Mouse (Mus musculus) testis, postnatal 10 days (tissue): ENCODE results near the gene Lgr5.
A peak's percentile ranks its signal among the peaks of the same experiment; 100 is the strongest.

Experiments
- DNase-seq: peaks from one replicate; pipeline ENCODE4 v3.0.0; 2021; ENCODE audit warnings: low spot score

The Lgr5 gene

GRCm38 (mm10) chr10:115587301-115587969, at the start of gene Lgr5:
Gene Lgr5, minus strand, starts transcription at chr10:115587780.
- DNase-seq = peak; percentile 64

DNA sequence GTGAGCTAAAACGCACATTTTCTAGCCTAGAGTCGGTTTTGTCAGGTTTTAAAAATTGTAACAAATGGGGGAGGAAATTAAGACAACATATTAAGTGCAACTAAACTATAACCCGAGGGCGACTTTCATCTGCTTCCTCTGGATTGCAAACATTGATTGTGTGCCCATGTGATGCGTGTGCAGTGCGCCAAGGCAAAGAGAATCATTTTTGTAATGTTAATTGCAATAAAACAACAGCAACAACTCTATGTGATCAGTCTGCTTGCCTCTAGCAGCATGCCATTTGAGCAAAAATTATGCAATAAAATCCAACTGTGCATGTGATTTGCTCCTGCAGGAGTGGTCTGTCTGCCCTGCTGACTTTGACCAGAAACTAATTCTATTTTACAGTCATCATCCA, 39.1 kb upstream of the Lgr5 start:
- DNase-seq = no peak

DNA sequence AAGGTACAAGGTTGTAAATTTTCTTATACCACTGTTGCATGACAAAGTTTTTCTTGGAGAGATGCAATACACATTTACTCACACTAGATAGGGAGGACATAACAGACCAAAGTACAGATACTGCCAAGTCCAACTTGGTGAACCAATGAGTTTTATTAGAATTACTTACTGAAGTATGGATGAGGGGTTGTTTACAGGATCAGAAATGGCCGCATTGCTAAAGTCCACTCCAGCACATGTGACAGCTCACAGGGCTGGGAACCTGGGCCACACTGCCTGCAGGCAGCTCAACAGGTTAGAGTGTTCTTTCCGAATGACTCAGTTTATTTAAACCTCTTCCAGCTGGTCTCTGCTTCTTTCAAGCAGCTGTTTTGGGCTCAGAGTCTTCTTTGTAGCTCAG, 37.4 kb upstream of the Lgr5 start:
- DNase-seq = no peak

- no peak for DNase-seq
Measured at GRCm38 (mm10) chr10:115623956-115624671, 36.5 kb upstream of the Lgr5 start.

DNA sequence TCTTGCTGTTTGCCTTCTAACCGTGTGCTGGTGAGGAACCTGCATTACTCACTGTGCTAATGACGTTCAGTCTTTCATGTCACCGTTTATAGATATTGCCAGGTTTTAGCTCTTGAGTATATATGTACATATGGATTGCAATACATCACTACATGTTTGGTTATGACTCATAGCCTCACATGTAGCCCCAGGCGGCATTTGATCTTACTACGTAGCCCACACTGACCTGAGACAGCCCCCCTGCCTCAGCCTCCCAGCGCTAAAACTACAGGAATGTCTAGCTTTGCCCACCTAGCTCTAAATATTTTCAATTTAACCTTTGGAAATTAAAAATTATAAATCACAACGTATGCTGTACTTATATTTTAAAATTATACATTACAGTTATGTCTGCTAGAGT, 35.9 kb upstream of the Lgr5 start:
- no peak for DNase-seq

GRCm38 (mm10) chr10:115618288-115618856, 30.8 kb upstream of the Lgr5 start:
- no peak for DNase-seq

DNA sequence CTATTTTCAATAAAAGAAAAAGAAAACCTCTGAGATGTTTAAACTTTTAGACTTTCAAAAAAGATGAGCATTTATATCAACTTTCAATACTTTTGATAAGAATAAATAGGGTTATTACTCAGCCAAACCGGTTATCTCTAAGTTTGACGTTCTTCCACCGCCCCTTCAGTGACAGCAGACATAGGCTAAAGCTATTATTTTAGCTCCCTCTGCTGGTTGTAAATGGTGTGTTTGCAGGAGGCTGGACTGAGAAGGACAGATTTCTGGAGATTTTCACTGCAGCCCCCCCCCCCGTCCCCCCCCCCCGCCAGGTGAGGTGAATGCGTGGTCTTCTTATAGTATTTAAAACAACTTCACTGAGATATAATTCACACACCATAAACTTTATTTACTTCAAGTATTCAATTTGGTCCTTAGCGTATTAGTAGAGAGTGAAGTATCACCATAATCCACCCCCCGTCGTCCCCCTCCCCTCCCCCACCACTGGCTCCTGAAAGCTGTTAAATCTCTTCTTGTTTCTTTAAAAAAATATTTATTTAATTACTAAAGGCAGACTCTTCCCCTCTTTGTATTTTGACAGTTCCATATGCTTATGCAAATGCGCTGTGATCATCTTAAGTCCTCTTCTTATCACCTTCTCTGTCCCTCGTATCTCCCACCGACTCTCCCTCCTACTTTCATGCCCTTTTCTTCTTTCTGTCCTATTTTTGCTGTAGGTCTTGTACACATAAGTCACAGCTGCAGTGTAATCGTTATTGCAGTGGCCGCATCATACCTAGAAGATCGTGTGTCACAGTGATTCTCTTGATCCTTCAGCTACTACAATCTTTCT, 30.1 kb upstream of the Lgr5 start:
- no peak for DNase-seq

DNA sequence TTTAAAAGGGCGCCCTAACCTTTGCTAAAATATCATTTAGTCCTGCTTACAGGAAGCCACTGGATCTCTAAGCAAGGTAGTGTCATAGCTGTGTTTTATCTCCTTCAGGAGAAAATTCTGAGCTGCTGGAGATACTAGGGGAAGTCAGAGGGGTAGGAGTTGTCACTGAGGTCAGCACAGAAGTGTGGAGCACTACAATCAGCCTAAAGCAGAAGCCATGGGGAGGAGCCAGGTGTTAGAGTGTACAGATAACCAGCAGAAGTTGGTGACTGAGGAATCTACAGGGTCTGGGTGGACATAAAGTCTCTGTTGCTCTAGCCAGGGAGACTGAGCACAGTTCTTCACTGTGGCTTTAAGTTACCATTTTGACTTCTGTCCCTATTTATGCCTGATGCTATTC, 8.2 kb upstream of the Lgr5 start:
- DNase-seq = no peak

GRCm38 (mm10) chr10:115593651-115594050, 6.1 kb upstream of the Lgr5 start:
- DNase-seq = no peak

DNA sequence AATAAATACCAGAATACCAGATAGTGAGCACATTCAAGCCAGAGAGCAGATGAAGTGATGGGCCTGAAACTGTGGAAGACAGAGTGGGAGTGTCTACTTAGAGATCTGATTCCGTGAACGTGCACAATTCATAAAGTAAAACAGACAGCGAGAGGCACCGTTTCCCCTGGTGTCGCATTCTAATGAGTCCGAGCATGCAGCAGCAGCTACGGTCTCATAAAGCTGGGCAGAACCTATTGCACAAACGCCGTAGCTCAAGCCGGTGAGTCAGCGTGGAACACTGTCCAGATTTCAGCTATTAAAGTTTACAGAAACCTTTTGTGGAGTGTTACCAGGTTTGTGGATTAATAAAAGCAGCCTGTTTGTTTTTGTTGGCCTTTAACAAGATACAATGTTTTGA, 5.6 kb upstream of the Lgr5 start:
- DNase-seq = no peak

GRCm38 (mm10) chr10:115587979-115588378, 399 bp upstream of the Lgr5 start:
- DNase-seq = no peak

- peak; percentile 54 for DNase-seq
Measured at GRCm38 (mm10) chr10:115586246-115587231, 1.0 kb downstream of the Lgr5 start.

DNA sequence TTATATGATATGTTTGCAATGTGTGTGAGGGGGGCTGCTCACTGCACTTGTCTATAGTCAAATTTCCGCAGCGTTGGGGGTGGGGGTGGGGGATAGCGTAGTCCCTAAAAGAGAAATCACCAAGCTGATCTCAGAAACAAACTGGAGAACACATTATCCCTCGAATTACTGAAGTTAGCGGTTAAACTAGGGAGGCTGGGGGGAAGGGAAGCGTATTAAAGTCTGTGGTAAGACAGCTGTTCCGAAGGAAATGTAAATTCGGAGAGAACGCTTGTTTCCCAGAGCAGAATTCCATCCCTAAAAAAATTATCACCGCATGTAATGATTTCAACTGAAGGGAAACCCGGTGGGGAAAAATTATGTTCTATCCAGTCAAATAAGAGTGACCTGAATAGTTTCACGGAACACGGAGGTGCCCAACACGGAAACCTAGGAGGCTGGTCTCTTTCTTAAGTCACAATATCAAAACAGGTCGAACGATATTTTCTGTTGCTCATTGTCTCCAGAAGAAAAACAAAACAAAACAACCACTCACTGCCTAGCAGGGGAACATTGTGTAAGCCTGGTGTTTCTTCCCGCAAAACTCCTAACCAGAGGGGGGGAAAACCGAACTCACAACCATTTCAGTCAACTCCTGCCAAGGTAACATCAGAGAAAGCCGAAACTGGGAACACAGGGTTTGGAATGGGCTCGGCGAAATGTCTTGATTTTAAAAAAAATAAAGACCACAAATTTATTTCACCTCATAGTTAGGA, 1.9 kb downstream of the Lgr5 start:
- DNase-seq = no peak

DNA sequence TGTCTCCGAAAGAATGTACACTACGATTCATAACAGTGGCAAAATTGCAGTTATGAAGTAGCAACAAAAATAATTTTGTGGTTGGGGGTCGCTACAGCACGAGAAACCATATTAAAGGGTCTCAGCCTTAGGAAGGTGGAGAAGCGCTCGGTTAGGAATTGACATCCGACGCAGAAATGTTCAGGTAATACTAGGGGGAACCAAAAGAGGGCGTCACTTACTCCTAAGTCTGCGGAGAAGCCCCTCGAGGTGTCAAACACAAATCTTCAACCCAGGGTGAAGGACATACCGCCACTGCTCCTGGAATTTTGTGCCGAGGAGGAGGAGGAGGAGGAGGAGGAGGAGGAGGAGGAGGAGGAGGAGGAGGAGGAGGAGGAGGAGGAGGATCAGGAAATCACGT, 2.9 kb downstream of the Lgr5 start:
- no peak for DNase-seq

- DNase-seq = no peak
Measured at GRCm38 (mm10) chr10:115583071-115583470, 4.5 kb downstream of the Lgr5 start.

- DNase-seq = no peak
Measured at GRCm38 (mm10) chr10:115581971-115582370, 5.6 kb downstream of the Lgr5 start.

GRCm38 (mm10) chr10:115579494-115579893, 8.1 kb downstream of the Lgr5 start:
- DNase-seq = peak; percentile 45

DNA sequence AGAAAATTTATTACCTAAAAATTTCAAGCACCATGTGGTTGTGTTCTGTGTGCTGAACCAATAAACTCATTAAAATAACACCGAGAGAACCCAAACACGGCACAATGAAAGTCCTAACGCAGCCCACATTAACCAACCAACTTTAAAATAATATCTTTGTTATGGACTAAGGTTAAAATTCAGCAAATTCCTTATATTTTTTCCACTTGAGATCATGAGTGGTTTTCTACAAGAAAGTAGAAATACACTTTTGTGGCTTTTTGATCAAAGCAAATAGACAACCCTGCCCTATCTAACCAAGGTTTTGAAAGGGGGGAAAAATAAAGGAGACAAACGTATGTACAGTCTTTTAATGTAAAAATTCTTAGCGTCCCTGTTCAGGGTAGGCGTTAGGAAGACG, 8.5 kb downstream of the Lgr5 start:
- DNase-seq = no peak

DNA sequence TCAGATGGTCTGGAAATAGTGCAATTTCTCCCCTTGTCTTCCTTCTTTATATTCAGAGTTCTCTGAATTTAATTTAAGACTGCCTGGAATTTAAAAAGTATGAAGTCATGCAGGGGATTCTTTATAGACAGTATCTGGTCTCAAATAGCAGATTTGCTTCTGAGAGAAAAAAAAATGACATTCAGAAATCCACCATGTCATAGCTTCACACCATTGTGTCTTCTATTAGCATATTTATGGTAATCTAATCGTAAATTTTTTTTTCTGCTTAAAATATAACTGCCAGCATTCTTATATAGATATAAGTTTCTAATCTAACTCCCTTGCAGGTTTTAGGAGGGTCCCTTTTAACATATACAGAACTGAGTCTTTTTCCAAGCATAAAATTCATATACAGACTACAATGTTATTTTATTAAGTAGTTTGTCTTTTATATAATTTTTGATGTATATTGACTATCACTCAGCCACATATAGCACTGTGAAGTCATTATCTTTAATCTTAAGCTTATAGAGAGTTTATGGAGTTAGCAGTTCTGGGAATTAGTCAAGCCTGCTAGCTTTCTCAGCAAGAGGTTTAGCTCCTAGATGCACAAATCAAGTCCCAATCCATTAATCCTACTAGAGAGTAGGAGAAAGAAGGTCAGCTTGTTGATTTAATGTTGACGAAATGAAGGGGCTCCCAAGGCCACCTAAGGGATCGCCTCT, 15.7 kb downstream of the Lgr5 start:
- no peak for DNase-seq

- DNase-seq = no peak
Measured at GRCm38 (mm10) chr10:115571317-115571716, 16.3 kb downstream of the Lgr5 start.
